Mouse (Mus musculus) testis, adult 2 months (tissue): ENCODE measurements around the gene Hdac8.

Experiments used
- CTCF ChIP-seq: fragments of 200-500 bp; IDR thresholded peaks from 2 replicates; pipeline ENCODE4 v1.5.1; 2012; ENCODE audit warnings: low read depth, mild to moderate bottlenecking, inconsistent platforms, low read length, moderate library complexity; ENCODE audit not compliant: control insufficient read depth, insufficient read depth, insufficient replicate concordance
- POLR2A ChIP-seq: fragments of 200-500 bp; IDR thresholded peaks from 2 replicates; pipeline ENCODE4 v1.6.1; 2012; ENCODE audit warnings: low read depth, mild to moderate bottlenecking, inconsistent platforms, low read length, moderate library complexity; ENCODE audit not compliant: control insufficient read depth

DNA sequence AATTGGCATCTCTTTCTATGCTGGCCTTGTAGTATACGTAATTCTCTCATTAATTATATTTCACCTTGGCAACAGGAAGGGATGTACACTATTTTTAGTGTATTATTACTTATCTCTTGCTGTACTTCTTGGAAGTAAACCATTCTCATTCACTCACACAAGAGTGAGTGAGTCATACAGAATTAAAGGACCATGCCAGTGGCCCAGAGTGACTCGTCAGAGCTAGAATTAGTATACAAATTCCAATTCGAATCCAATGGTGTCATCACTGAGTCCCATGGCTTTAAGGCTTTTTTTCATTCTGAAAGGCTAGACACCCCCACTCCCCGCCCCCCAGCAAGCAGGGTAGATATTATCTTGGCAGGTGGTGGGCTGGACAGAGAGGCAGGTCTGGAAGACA is 88.2 kb downstream of the Hdac8 start:
- no peak for TF ChIP-seq CTCF
- no peak for TF ChIP-seq POLR2A
